Mouse (Mus musculus): ENCODE measurements around the gene Gpr150.

The Gpr150 gene

GRCm38 (mm10) chr13:76021782-76022181, 35.0 kb downstream of the Gpr150 start:
- H3K4me3 ChIP-seq (replicated peaks; ENCODE audit: low read length), result no peak overlapping the region
- peaks cover 2% of the 10 kb centered on the region; the same call in 1 of the 2 replicates for H3K4me1 ChIP-seq (replicated peaks; ENCODE audit: low read depth, low read length)
- H3K36me3 ChIP-seq (ENCODE audit: insufficient read depth, low read length), result no peaks in the 10 kb centered on the region
- no peaks in the 10 kb centered on the region for H3K27me3 ChIP-seq (ENCODE audit: insufficient read depth, low read length)
- H3K9me3 ChIP-seq (ENCODE audit: low read length), result no peaks in the 10 kb centered on the region
- no peak for TF ChIP-seq CTCF (conservative IDR thresholded peaks at IDR 0.05; ENCODE audit: low read length)
- TF ChIP-seq NANOG (IDR thresholded peaks at IDR 0.05; ENCODE audit: borderline replicate concordance, low read length), result no peak
- no peak for TF ChIP-seq POU5F1 (IDR thresholded peaks at IDR 0.05; ENCODE audit: borderline replicate concordance, low read length)

GRCm38 (mm10) chr13:76018844-76019400, 37.9 kb downstream of the Gpr150 start:
- no peak for TF ChIP-seq NANOG (IDR thresholded peaks at IDR 0.05; ENCODE audit: borderline replicate concordance, low read length)
- no peak for TF ChIP-seq POU5F1 (IDR thresholded peaks at IDR 0.05; ENCODE audit: borderline replicate concordance, low read length)
- no peak for TF ChIP-seq CTCF (conservative IDR thresholded peaks at IDR 0.05; ENCODE audit: low read length)
- H3K36me3 ChIP-seq (ENCODE audit: insufficient read depth, low read length), result no peaks in the 10 kb centered on the region
- no peaks in the 10 kb centered on the region for H3K27me3 ChIP-seq (ENCODE audit: insufficient read depth, low read length)
- H3K9me3 ChIP-seq (ENCODE audit: low read length), result no peaks in the 10 kb centered on the region
- no peak overlapping the region; the same call in 1 of the 2 replicates for H3K4me3 ChIP-seq (replicated peaks; ENCODE audit: low read length)
- peaks cover 2% of the 10 kb centered on the region; the same call in 1 of the 2 replicates for H3K4me1 ChIP-seq (replicated peaks; ENCODE audit: low read depth, low read length)

- no peaks in the 10 kb centered on the region for H3K36me3 ChIP-seq (ENCODE audit: insufficient read depth, low read length)
- no peaks in the 10 kb centered on the region for H3K9me3 ChIP-seq (ENCODE audit: low read length)
- H3K4me1 ChIP-seq (replicated peaks; ENCODE audit: low read depth, low read length), result peaks cover 6% of the 10 kb centered on the region
- TF ChIP-seq POU5F1 (IDR thresholded peaks at IDR 0.05; ENCODE audit: borderline replicate concordance, low read length), result no peak
- no peak for TF ChIP-seq NANOG (IDR thresholded peaks at IDR 0.05; ENCODE audit: borderline replicate concordance, low read length)
- no peak for TF ChIP-seq CTCF (conservative IDR thresholded peaks at IDR 0.05; ENCODE audit: low read length)
- H3K27me3 ChIP-seq (ENCODE audit: insufficient read depth, low read length), result no peaks in the 10 kb centered on the region
- H3K4me3 ChIP-seq (replicated peaks; ENCODE audit: low read length), result peak within 1 kb of the TSS; percentile 90
Observed at GRCm38 (mm10) chr13:76017974-76018843, 38.6 kb downstream of the Gpr150 start, which contains the start of gene Rfesd. Rfesd (minus strand) TSS chr13:76018719.

- H3K36me3 ChIP-seq (ENCODE audit: insufficient read depth, low read length), result no peaks in the 10 kb centered on the region
- TF ChIP-seq POU5F1 (IDR thresholded peaks at IDR 0.05; ENCODE audit: borderline replicate concordance, low read length) (no peak), CTCF (conservative IDR thresholded peaks at IDR 0.05; ENCODE audit: low read length) (no peak), NANOG (IDR thresholded peaks at IDR 0.05; ENCODE audit: borderline replicate concordance, low read length) (no peak)
- peaks cover 6% of the 10 kb centered on the region for H3K4me1 ChIP-seq (replicated peaks; ENCODE audit: low read depth, low read length)
- peak overlapping the region; percentile 90 for H3K4me3 ChIP-seq (replicated peaks; ENCODE audit: low read length)
- no peaks in the 10 kb centered on the region for H3K9me3 ChIP-seq (ENCODE audit: low read length)
- no peaks in the 10 kb centered on the region for H3K27me3 ChIP-seq (ENCODE audit: insufficient read depth, low read length)
Observed at GRCm38 (mm10) chr13:76017465-76017864, 39.3 kb downstream of the Gpr150 start.

- H3K9me3 ChIP-seq (ENCODE audit: low read length), result no peaks in the 10 kb centered on the region
- no peak overlapping the region for H3K4me3 ChIP-seq (replicated peaks; ENCODE audit: low read length)
- H3K36me3 ChIP-seq (ENCODE audit: insufficient read depth, low read length), result no peaks in the 10 kb centered on the region
- TF ChIP-seq POU5F1 (IDR thresholded peaks at IDR 0.05; ENCODE audit: borderline replicate concordance, low read length), result no peak
- TF ChIP-seq CTCF (conservative IDR thresholded peaks at IDR 0.05; ENCODE audit: low read length), result no peak
- TF ChIP-seq NANOG (IDR thresholded peaks at IDR 0.05; ENCODE audit: borderline replicate concordance, low read length), result no peak
- H3K4me1 ChIP-seq (replicated peaks; ENCODE audit: low read depth, low read length), result peaks cover 6% of the 10 kb centered on the region
- H3K27me3 ChIP-seq (ENCODE audit: insufficient read depth, low read length), result no peaks in the 10 kb centered on the region
Observed at GRCm38 (mm10) chr13:76014511-76014910, 42.3 kb downstream of the Gpr150 start.
